ENCODE assay signal across 17 mouse cellular contexts in the genomic region with DNA sequence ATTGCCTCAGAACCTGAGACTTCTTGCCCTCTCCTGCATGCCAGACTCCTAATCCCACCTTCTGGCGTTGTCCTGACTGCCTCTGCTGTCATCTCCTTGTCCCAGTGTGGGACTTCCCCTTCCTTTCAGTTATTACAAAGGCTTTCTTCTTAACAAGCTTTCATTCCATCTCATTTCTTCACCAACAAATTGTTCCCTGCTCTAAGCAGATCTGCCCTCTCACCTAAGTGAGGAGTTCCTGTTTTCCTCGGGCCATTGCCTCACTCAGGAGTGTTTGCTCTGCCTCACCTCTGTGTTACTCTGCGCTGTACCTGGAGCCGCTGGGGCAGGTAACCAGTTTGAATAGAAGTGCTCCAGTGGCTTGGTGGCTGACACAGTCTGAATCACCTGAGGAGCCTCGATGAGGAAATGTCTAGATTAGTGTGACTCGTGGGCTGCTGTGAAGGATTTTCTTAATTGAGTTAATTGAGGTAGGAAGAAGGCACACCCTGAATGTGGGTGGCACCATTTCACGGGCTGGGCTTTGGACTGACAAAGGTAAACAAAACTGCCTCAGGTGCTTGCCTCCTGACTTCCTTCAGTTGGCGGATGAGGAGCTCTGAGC. TPM values are rescaled to one million over a fixed set of nuclear protein-coding genes. Genes with fewer than 3 reads are reported as not detected.
DNase-seq lines count a peak whose midpoint lies in the region; ATAC-seq and TF ChIP-seq lines count a peak whose summit lies in the region.
"Had no signal": no experiment of that assay in that cellular context is flagged by ENCODE, and none has a peak within 500 bp of the region (broad histone marks: within the 10 kb centered on the region; RNA-seq: fewer than 3 reads in every experiment).

No protein-coding gene starts in this region.

- 54% methylated on average over 8 of the region's 8 CpGs for WGBS in kidney, embryonic 16.5 days
- 60% methylated on average over 8 of the region's 8 CpGs for WGBS in kidney, embryonic 15.5 days
- 59% methylated on average over 8 of the region's 8 CpGs for WGBS in lung, embryonic 14.5 days
- 78% methylated on average over 8 of the region's 8 CpGs for WGBS in forebrain, embryonic 10.5 days

- no peaks in the 10 kb centered on the region for H3K36me3 ChIP-seq in kidney, embryonic 16.5 days (ENCODE audit: insufficient read depth, low read length)
- no peaks in the 10 kb centered on the region for H3K36me3 ChIP-seq in kidney, embryonic 15.5 days
- no peaks in the 10 kb centered on the region for H3K36me3 ChIP-seq in lung, embryonic 14.5 days (ENCODE audit: insufficient read depth)
- no peaks in the 10 kb centered on the region; the same call in 1 of the 2 replicates for H3K36me3 ChIP-seq in splenic B cell, adult 2 months (ENCODE audit: control insufficient read depth, insufficient read depth, low read length, poor library complexity, severe bottlenecking)
- peaks cover 2% of the 10 kb centered on the region; the same call in 1 of the 2 replicates for H3K36me3 ChIP-seq in forebrain, embryonic 10.5 days (replicated peaks)
- H3K36me3 ChIP-seq: embryonic facial prominence, embryonic 12.5 days; midbrain, embryonic 12.5 days had no signal

- H3K27me3 ChIP-seq in kidney, embryonic 16.5 days (ENCODE audit: insufficient read depth, low read length): no peaks in the 10 kb centered on the region
- no peaks in the 10 kb centered on the region for H3K27me3 ChIP-seq in kidney, embryonic 15.5 days
- no peaks in the 10 kb centered on the region for H3K27me3 ChIP-seq in lung, embryonic 14.5 days (ENCODE audit: insufficient read depth, low read length)
- H3K27me3 ChIP-seq in splenic B cell, adult 2 months (ENCODE audit: control insufficient read depth, insufficient read depth, low read length, poor library complexity, severe bottlenecking): no peaks in the 10 kb centered on the region
- H3K27me3 ChIP-seq in forebrain, embryonic 10.5 days (ENCODE audit: poor library complexity, severe bottlenecking): no peaks in the 10 kb centered on the region
- H3K27me3 ChIP-seq: embryonic facial prominence, embryonic 12.5 days; midbrain, embryonic 12.5 days had no signal

- TF ChIP-seq CTCF in lung, embryonic 14.5 days (IDR thresholded peaks at IDR 0.05; ENCODE audit: low read depth): no peak

- H3K4me3 ChIP-seq in kidney, embryonic 16.5 days (ENCODE audit: low read length): no peak overlapping the region
- no peak overlapping the region for H3K4me3 ChIP-seq in kidney, embryonic 15.5 days (replicated peaks)
- no peak overlapping the region for H3K4me3 ChIP-seq in lung, embryonic 14.5 days (ENCODE audit: low read depth, low read length)
- no peak overlapping the region for H3K4me3 ChIP-seq in forebrain, embryonic 10.5 days
- H3K4me3 ChIP-seq: embryonic facial prominence, embryonic 12.5 days; midbrain, embryonic 12.5 days had no signal

- no peak overlapping the region for H3K9ac ChIP-seq in kidney, embryonic 16.5 days (replicated peaks; ENCODE audit: low read length)
- H3K9ac ChIP-seq in kidney, embryonic 15.5 days: no peak overlapping the region
- H3K9ac ChIP-seq in lung, embryonic 14.5 days: no peak overlapping the region
- H3K9ac ChIP-seq: embryonic facial prominence, embryonic 12.5 days; midbrain, embryonic 12.5 days had no signal

- H3K4me2 ChIP-seq in kidney, embryonic 16.5 days (replicated peaks; ENCODE audit: low read depth, low read length): no peak overlapping the region
- no peak overlapping the region for H3K4me2 ChIP-seq in kidney, embryonic 15.5 days
- no peak overlapping the region for H3K4me2 ChIP-seq in lung, embryonic 14.5 days
- H3K4me2 ChIP-seq: embryonic facial prominence, embryonic 12.5 days; midbrain, embryonic 12.5 days had no signal

- H3K27ac ChIP-seq in kidney, embryonic 16.5 days (ENCODE audit: low read length): 0 out of 2 replicates have a peak overlapping the region, but pooled peaks have one; percentile 8
- H3K27ac ChIP-seq in kidney, embryonic 15.5 days: no peak overlapping the region
- no peak overlapping the region for H3K27ac ChIP-seq in lung, embryonic 14.5 days (ENCODE audit: low read depth)
- no peak overlapping the region for H3K27ac ChIP-seq in forebrain, embryonic 10.5 days
- H3K27ac ChIP-seq: embryonic facial prominence, embryonic 12.5 days; midbrain, embryonic 12.5 days had no signal

- H3K4me1 ChIP-seq in kidney, embryonic 16.5 days (ENCODE audit: insufficient read depth, low read length): peaks cover 58% of the 10 kb centered on the region
- H3K4me1 ChIP-seq in kidney, embryonic 15.5 days: peaks cover 64% of the 10 kb centered on the region
- H3K4me1 ChIP-seq in lung, embryonic 14.5 days (ENCODE audit: insufficient read depth): peaks cover 8% of the 10 kb centered on the region
- H3K4me1 ChIP-seq in forebrain, embryonic 10.5 days: peaks cover 51% of the 10 kb centered on the region

- no peak for ATAC-seq in kidney, embryonic 16.5 days (ENCODE audit: low FRiP score, low TSS enrichment)
- ATAC-seq in kidney, embryonic 15.5 days (replicated peaks; ENCODE audit: low FRiP score): no peak
- ATAC-seq in lung, embryonic 14.5 days (ENCODE audit: insufficient read depth): 0 out of 2 replicates have a peak, but pooled peaks have one; percentile 39
- ATAC-seq: forebrain, embryonic 14.5 days; hindbrain, embryonic 16.5 days had no signal

- H3K9me3 ChIP-seq in kidney, embryonic 16.5 days (ENCODE audit: low read length): no peaks in the 10 kb centered on the region
- H3K9me3 ChIP-seq in kidney, embryonic 15.5 days (replicated peaks): no peaks in the 10 kb centered on the region
- H3K9me3 ChIP-seq in lung, embryonic 14.5 days (ENCODE audit: low read depth, low read length): no peaks in the 10 kb centered on the region
- H3K9me3 ChIP-seq in forebrain, embryonic 10.5 days: no peaks in the 10 kb centered on the region
- H3K9me3 ChIP-seq: embryonic facial prominence, embryonic 12.5 days; midbrain, embryonic 12.5 days had no signal

- peak; percentile 94 for DNase-seq in fat pad, adult 2 months (ENCODE audit: extremely low read depth, low read depth, low spot score)
- DNase-seq in lung, embryonic 14.5 days: no peak
- peak; percentile 35 for DNase-seq in splenic B cell, adult 2 months (ENCODE audit: low read depth, low spot score)
- DNase-seq in layer of hippocampus, adult 18-20 months (ENCODE audit: low spot score in 2 of 2): no peak
- DNase-seq in left cerebral cortex, adult 9 months (ENCODE audit: low spot score in 2 of 2): no peak
- no peak for DNase-seq in forebrain, embryonic 10.5 days (ENCODE audit: extremely low spot score, low spot score)
- DNase-seq: cerebellum, postnatal 25 days; gastrocnemius, postnatal 10 days; kidney, postnatal 36 days; spleen, adult 18-20 months; thymus, postnatal 36 days had no signal

RNA-seq across cellular contexts. Expression of a gene that starts 27.8 kb away (rescaled TPM):
- 44.5 and 46.5 TPM in 2 replicates for polyA plus RNA-seq in kidney, embryonic 16.5 days (2015; fragmentation: Nextera tagmentation; extraction: Ambion mirVana)
- polyA plus RNA-seq in kidney, embryonic 15.5 days (2015; fragmentation: Nextera tagmentation; extraction: Ambion mirVana): 46.0 and 48.3 TPM in 2 replicates
- polyA plus RNA-seq in lung, embryonic 14.5 days (2014; fragmentation: Nextera tagmentation; extraction: Ambion mirVana): 52.4 and 59.1 TPM in 2 replicates
- total RNA-seq in layer of hippocampus, adult 18-20 months (2021): 10 to 100 TPM; 48.9 to 54.9 TPM
- polyA plus RNA-seq in forebrain, embryonic 10.5 days (2016; fragmentation: Nextera tagmentation; extraction: Ambion mirVana): 35.3 and 36.8 TPM in 2 replicates

Comparison
In these comparisons a context has a peak if more than half of its experiments do, and no peak if none do; other contexts are left out.
1. DNase-seq: peak in fat pad, adult 2 months (single experiment) and splenic B cell, adult 2 months (single experiment); none in lung, embryonic 14.5 days (single experiment), layer of hippocampus, adult 18-20 months (0 of 2), left cerebral cortex, adult 9 months (0 of 2) and forebrain, embryonic 10.5 days (single experiment).